Mouse (Mus musculus) monocyte, adult 5-6 weeks (primary cell): ENCODE data around the gene Sinhcaf. TPM values are rescaled to one million over a fixed set of nuclear protein-coding genes. Genes with fewer than 3 reads are reported as not detected.

ENCODE experiments used
- ATAC-seq: fragments of 153-309, 156-312 bp; replicated peaks from 2 replicates; pipeline ENCODE4 v1.8.0; 2017; ENCODE audit warnings: mild to moderate bottlenecking; ENCODE audit not compliant: low TSS enrichment, insufficient number of reproducible peaks, severe bottlenecking, poor library complexity, low FRiP score
- total RNA-seq: library from RNA; stranded (forward); fragments of 200-1000, 200-491, 200-594 nt; gene quantifications from 3 replicates; pipeline ENCODE4 v1.2.3, GENCODE M21; 2017

The Sinhcaf gene
- total RNA-seq, 1 experiment from 2014 or later: 34.2 TPM

GRCm38 (mm10) chr6:148902728-148903127, 43.5 kb downstream of the Sinhcaf start:
- ATAC-seq: no peak

- no peak for ATAC-seq
Measured at GRCm38 (mm10) chr6:148896507-148896851, 49.8 kb downstream of the Sinhcaf start.

DNA sequence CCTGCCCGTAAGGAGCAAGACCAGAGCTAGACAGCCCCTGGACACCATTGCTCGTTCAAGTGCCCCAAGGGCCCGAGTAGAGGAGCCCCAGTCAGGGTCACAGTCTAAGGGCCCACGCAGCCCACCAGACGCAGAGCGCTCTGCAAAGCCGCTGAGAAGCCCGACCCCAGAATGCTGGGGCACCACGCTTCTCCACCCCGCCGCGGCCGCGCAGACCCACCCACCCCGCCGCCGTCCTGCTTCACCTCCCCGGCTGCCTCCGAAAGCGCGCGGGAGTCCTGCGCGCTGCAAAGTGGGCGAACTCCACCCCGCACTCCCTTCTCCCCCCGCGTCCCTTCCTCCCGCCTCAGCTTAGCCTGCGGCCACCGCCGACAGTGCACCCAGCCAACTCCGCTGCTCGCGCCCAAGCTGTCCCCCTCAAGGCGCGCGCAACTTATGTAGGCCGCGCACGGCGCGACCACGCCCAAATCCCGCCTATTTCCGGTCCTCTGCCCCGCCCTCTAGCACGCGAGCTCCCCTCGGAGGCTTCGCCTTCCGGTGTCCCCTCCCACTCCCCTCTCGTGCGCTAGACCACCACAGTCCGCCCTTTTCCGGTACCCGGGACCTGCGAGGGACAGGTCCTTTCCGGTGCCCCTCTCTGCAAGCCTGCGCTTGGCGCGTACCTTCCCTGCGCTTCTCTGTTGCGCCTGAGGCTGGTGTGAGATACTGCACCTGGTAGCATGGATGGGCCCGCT, 50.3 kb downstream of the Sinhcaf start, which contains the start of gene Caprin2:
TSS of gene Caprin2 (minus strand) at position 465 of the 734 bp plus-strand sequence.
- ATAC-seq: peak; percentile 92

DNA sequence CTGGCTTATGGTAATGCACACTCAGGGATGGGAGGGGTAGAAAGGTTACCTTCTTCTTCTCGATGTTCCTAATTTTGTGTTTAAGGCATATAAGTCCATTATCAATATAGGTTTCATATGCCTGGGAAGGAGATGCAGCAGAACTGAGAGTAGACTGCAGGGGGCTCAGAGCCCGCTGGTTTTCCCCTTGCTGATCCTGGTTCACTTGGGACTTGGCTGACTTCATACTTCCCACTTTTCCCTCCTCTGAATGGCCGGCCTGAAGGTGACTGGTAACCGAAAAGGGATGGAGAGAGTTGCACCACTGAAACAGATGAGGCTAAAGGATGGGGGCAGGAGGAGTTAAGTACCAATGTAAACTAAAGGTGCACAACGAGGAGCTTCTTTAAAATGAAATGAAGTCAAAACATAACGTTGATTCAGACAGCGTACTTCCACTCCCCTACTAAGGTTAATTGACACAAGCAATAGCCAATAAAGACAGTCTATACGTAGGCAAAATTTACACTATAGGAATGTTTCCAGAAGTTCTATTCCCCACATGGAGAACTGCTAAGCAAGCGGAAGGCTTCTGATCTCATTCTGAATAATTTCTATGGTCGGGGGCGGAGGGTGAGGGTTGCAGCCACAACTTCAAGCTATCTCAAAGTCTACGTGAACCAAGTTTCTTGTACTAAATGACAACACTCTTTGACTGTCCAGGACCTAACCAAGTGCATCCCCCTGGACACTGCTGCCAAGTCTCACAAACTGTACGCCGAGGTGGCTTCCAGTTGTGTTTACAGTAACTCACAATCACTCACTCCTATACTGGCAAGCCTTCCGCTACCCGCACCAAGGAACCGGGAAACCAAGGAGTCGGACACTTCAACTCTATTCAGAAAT, 51.1 kb downstream of the Sinhcaf start:
- ATAC-seq: peak; percentile 19; the same call in 1 of the 2 replicates

DNA sequence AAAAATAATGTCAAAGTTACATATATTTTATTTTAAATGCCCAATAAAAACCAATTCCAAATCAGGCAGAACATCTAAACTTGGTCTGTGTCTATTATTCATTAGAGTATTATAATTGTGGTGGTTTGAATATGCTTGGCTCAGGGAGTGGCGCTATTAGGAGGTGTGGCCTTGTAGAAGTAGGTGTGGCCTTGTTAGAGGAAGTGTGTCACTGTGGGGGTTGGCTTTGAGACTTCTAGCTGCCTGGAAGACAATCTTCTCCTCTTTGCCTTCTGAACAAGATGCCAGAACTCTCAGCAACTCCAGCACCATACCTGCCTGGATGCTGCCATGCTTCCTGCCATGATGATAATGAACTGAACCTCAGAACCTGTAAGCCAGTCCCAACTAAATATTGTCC, 72.4 kb downstream of the Sinhcaf start:
- no peak for ATAC-seq

Other genes starting within 250 kb of the Sinhcaf start
- 37.5 to 67.7 TPM (median 47.6 TPM) in 3 replicates for gene Ipo8, start 115.0 kb downstream of the Sinhcaf start, total RNA-seq
- gene Caprin2, start 50.2 kb downstream of the Sinhcaf start, total RNA-seq: 5.4 to 9.9 TPM (median 6.1 TPM) in 3 replicates
- gene Dennd5b, start 155.2 kb upstream of the Sinhcaf start, total RNA-seq: 4.7 to 7.3 TPM (median 4.8 TPM) in 3 replicates
- not detected in 3 replicates for gene Gm10203, start 183.7 kb upstream of the Sinhcaf start, total RNA-seq
- gene Etfbkmt, start 193.4 kb upstream of the Sinhcaf start, total RNA-seq: 10.0 to 19.5 TPM (median 13.3 TPM) in 3 replicates
- gene Amn1, start 242.2 kb upstream of the Sinhcaf start, total RNA-seq: 21.7 to 34.0 TPM (median 25.1 TPM) in 3 replicates